Mouse (Mus musculus) thymus, postnatal 25 days (tissue): ENCODE measurements around the gene Mboat2.

Source experiments
- DNase-seq: peaks from one replicate; pipeline ENCODE4 v3.0.0; 2022

Mboat2 gene

GRCm38 (mm10) chr12:24866645-24867044 is 36.0 kb downstream of the Mboat2 start:
- DNase-seq = no peak

- DNase-seq = no peak
Measured at GRCm38 (mm10) chr12:24868694-24869093, 38.0 kb downstream of the Mboat2 start.

- no peak for DNase-seq
Measured at GRCm38 (mm10) chr12:24869231-24869630, 38.6 kb downstream of the Mboat2 start.

- DNase-seq = no peak
Measured at GRCm38 (mm10) chr12:24870901-24871300, 40.2 kb downstream of the Mboat2 start.

- DNase-seq = no peak
Measured at GRCm38 (mm10) chr12:24872264-24872663, 41.6 kb downstream of the Mboat2 start.

- DNase-seq = no peak
Measured at GRCm38 (mm10) chr12:24872689-24873088, 42.0 kb downstream of the Mboat2 start.

- DNase-seq = no peak
Measured at GRCm38 (mm10) chr12:24875908-24876307, 45.2 kb downstream of the Mboat2 start.

- no peak for DNase-seq
Measured at GRCm38 (mm10) chr12:24877231-24877630, 46.6 kb downstream of the Mboat2 start.

- DNase-seq = no peak
Measured at GRCm38 (mm10) chr12:24878090-24878489, 47.4 kb downstream of the Mboat2 start.

GRCm38 (mm10) chr12:24878735-24879362 is 48.2 kb downstream of the Mboat2 start:
- no peak for DNase-seq

- DNase-seq = no peak
Measured at GRCm38 (mm10) chr12:24879613-24880029, 48.9 kb downstream of the Mboat2 start.

GRCm38 (mm10) chr12:24883279-24883678 is 52.6 kb downstream of the Mboat2 start:
- DNase-seq = no peak

GRCm38 (mm10) chr12:24886800-24887199 is 56.1 kb downstream of the Mboat2 start:
- DNase-seq = no peak

- DNase-seq = no peak
Measured at GRCm38 (mm10) chr12:24889371-24890051, 58.8 kb downstream of the Mboat2 start.

- DNase-seq = no peak
Measured at GRCm38 (mm10) chr12:24890158-24890557, 59.5 kb downstream of the Mboat2 start.

- no peak for DNase-seq
Measured at GRCm38 (mm10) chr12:24890684-24891459, 60.2 kb downstream of the Mboat2 start.

GRCm38 (mm10) chr12:24892536-24892935 is 61.9 kb downstream of the Mboat2 start:
- no peak for DNase-seq

GRCm38 (mm10) chr12:24893777-24894468 is 63.2 kb downstream of the Mboat2 start:
- DNase-seq = no peak

- no peak for DNase-seq
Measured at GRCm38 (mm10) chr12:24895352-24895751, 64.7 kb downstream of the Mboat2 start.

- DNase-seq = no peak
Measured at GRCm38 (mm10) chr12:24897354-24897753, 66.7 kb downstream of the Mboat2 start.

- DNase-seq = no peak
Measured at GRCm38 (mm10) chr12:24898226-24898625, 67.5 kb downstream of the Mboat2 start.

- no peak for DNase-seq
Measured at GRCm38 (mm10) chr12:24899636-24900035, 69.0 kb downstream of the Mboat2 start.

GRCm38 (mm10) chr12:24902736-24903135 is 72.1 kb downstream of the Mboat2 start:
- no peak for DNase-seq
